Mouse (Mus musculus) kidney, adult 9 months (tissue): ENCODE data around the gene Setd5.

ENCODE experiments used
- DNase-seq: peaks from one replicate; pipeline ENCODE4 v3.0.0; 2022

Gene Setd5

DNA sequence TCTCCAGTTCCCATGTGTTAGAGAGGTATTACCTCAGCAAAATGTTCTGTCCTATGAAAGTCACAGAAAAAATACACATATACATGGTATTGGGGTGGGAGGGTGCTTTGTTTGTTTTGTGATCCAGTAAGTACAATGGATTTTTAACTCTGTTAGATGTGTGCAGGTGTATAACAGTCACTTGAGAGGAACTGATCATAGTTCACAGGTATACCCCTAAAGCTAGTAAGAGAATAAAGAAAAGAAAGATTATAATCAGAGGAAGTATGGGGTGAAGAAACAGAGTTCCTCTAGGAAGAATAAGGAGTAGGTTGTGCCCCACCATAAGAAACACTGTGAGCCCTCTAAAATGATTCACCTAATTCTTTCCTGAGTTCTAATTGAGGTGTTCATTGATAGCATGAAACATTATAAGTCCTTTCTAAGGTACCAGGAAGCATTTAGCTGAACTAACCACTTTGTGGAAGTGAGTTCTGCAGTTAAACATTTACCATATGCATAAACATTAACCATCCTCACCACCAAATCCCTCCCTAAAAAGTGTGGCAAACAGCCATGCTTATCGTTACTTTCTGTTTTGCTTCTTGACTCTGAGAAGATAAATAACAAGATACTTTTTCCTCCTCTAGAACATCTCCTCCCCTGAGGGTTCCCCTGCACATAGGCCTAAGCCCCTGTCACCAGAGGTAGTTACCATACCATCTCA, 64.4 kb downstream of the Setd5 start:
- DNase-seq, result peak; percentile 86

DNA sequence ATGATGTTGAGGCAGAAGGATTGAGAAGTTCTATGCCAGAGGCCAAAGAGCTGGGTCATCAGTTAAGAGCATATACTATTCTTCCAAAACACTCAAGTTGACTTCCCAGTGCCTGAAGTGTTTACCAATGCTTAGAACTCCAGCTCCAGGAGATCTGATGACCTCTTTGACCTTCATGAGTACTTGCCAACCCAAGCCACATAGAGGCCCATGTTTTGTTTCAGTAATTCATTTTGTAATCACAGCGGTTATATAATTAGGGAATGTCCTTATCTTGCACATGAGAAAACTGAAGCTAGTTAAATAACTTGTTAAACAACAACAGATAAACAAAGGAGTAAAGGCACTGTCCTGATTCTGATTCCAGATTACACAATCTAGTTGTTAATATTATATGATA, 67.6 kb downstream of the Setd5 start:
- DNase-seq, result peak; percentile 69

GRCm38 (mm10) chr6:113145249-113145648, 68.1 kb downstream of the Setd5 start:
- no peak for DNase-seq

DNA sequence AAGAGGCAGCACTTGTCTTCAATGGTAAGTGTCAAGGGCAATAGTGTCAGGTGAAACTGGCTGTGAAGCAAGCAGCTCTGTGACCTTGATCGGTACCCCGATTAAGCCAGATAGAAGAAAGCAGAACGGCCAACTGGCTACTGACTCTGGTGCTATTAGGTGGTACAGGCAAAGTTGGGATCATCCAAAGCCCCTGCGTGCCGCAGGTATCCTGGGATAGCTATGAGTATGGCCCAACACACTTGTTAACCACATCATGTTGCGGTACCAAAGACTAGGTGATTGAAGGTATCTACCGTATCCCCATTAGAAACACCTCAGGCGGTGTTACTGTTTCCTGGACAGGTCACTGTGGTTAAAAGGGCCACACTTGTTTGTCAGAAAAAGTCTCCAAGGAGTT, 76.9 kb downstream of the Setd5 start:
- DNase-seq, result no peak

- no peak for DNase-seq
These were observed 77.7 kb downstream of the Setd5 start for GRCm38 (mm10) chr6:113154886-113155285.

GRCm38 (mm10) chr6:113156064-113156463, 78.9 kb downstream of the Setd5 start:
- DNase-seq, result no peak

DNA sequence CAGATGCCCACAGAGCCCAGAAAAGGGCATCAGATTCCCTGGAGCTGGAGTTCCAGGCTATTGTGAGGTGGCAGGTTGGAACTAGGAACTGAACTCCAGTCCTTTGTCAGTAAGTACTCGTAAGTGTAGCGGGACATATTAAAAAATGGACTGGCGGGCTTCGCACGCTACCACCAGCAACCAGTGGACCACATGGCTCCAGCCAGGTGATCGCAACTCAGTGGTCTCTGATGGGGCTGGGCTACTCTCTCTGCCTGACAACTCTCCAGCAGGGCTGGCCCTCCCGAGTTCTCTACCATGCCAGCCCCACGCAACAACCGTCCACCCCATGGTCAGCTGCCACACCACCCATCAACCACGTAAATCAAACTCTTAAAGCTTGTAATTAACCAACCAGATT, 82.9 kb downstream of the Setd5 start:
- DNase-seq, result no peak

DNA sequence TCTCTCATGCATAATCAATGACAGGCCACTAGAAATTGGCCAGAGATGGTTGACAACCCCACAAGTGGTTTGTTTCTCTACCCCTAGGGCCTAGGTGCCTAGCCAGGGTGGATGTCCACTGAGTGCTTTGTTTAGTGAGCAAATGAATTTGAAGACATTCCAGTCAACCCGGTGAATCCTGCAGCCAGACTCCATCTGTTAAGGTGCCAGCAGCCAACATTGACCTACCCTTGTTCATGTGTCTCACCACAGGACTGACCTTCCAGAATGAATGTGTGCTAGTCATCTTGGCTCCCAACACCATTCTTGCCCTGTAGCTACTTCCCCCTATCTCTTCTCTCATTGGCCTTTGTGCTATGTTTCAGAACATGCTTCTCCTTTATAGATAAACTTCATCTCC, 84.8 kb downstream of the Setd5 start:
- DNase-seq, result no peak

DNA sequence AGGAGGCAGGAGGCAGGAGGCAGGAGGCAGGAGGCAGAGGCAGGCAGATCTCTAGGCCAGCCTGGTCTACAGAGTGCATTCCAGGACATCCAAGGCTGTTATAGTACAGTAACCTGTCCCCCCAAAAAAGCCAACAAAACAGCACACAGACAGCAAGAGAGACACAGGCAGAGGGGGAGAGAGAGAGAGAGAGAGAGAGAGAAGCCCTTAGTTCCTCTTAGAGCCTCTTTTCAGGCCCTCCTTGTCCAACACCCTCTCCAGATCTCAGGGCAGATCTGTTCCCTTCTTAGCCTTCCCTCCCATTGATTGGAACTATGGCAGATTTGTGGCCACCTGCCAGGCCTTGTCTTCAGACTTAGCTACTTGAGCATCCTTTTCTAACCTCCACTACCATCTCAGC, 86.3 kb downstream of the Setd5 start:
- no peak for DNase-seq

DNA sequence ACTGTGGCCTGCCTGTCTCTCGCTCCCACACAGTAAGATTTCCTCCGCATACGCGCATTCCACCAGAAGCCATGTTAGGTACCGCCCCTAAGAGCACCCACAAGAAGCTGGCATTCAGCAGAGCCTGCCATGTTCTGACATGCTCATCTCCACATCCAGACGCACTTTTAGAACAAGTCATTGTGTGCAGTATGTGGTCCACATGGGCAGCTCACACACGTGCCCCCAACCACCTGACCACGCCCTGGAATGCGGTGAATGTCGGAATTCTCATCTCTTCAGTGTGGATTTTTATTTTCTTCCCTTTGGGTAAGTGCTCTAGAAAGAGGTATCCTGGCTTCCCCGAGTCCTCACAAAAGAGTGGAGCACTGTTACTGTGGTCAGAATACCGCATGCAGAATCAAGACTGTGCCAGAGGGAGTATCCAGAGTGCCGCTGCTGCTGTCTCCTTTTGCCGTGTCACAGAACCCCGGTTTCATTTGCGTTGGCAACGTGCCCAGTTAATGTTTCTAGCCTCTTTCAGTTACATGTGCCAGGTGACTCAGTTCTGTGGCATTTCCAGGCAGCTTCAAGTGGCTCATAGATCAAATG, 89.6 kb downstream of the Setd5 start:
- DNase-seq, result peak; percentile 74

GRCm38 (mm10) chr6:113168316-113168975, 91.3 kb downstream of the Setd5 start:
- DNase-seq, result no peak

DNA sequence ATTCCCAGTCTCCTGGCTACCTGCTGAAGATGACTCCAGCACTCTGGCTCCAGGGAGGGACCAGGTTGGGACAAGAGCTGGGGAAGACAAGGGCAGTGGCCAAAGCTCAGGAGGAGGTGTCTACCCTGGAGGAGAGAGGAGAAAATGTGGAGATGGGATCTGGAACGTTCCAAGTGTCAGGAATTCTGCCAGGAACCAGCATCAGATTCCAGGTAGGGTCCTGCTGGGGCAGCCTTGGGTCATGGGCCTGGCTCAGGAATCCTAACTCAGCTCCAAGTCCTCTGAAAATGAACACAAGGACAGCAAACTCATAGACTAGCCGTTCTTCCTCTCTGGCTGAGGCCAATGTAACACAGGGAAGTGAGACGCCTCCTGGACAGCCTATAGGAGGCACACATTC, 92.7 kb downstream of the Setd5 start:
- DNase-seq, result no peak

DNA sequence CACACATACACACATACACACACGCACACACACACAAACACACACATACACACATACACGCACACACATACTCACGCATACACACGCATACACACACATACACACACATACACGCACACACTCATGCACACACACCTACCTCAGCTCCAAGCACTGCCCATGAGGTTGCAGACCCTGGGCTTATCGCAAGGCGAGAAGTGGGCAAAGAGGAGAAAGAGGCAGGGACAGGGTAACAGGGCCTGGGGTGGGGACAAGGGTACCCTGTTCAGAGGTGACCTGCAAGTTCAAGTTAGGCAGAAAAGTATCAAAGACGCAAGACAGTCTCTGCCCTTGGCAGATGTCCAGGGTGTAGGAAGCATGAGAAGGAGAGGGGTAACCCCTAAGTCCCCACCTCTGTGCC, 93.5 kb downstream of the Setd5 start:
- DNase-seq, result no peak

DNA sequence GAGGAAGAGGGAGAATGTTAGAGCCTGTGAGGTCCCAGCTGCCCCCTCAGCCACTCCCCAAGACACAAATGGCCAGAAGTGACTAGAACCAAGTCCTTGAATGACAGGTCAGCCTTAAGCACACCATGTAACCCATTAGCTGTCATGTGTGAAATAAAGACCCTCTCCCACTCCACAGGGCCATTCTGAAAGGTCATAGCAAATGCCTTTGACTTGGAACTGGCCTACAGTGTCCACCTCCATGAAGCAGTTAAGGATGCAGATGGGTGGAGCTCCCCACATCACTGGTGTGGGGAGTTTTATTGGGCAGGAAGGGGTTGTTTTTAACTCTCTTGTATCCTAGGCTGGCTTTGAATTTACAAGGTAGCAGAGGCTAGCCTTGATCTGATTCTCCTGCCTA, 94.8 kb downstream of the Setd5 start:
- no peak for DNase-seq

DNA sequence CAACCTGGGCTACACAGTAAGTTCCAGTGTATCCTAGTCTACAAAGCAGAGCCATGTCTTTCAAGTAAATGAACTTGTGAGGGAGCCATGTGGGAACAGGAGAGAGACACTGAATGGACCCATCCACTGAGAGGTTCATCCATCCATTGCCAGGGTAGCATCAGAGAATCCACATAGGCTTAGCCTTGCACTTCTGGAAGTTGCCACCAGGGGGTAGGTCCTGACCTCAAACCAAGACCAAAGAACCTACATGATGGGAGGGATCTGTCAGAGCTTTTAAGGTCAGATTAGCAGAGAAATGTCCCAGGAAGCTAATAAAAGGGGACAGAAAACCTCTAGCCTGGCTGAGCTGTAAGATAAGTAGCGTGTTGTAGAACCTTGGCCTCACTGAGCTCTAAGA, 95.4 kb downstream of the Setd5 start:
- peak; percentile 66 for DNase-seq

DNA sequence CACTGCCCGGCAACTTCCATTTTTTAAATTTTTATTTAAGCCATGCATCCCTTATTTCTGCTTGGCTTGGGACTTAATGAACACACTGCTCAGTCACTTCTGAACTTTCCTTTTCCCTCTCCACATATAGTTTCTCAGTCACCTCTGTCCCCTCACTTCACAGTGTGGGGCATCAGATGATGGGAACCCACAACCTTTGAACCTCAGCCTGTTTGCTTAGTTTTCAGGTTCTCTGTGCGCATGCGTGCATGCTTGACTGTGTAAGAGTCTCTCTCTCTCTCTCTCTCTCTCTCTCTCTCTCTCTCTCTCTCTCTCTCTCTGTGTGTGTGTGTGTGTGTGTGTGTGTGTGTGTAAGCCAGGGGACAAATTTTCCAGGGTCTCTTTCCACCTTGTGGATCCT, 98.3 kb downstream of the Setd5 start:
- DNase-seq, result no peak

DNA sequence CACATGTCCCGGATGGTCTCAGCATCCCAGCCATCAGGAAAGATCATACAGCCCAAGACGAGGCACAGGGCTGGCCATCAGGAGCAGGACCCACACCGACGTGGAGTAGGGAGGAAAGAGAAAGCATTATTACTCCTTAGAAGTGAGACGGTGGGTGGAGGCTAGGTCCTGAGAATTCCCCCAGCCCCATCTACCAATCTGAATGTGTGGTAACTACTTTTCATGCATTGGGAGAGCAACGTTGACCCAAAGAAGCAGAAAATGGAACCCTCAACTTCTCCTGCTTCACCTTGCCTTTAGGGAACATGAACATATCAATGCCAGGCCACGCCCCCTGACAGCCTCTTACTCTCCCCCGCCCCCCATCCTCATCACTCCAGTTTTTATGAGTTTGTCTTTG, 99.4 kb downstream of the Setd5 start:
- no peak for DNase-seq

DNA sequence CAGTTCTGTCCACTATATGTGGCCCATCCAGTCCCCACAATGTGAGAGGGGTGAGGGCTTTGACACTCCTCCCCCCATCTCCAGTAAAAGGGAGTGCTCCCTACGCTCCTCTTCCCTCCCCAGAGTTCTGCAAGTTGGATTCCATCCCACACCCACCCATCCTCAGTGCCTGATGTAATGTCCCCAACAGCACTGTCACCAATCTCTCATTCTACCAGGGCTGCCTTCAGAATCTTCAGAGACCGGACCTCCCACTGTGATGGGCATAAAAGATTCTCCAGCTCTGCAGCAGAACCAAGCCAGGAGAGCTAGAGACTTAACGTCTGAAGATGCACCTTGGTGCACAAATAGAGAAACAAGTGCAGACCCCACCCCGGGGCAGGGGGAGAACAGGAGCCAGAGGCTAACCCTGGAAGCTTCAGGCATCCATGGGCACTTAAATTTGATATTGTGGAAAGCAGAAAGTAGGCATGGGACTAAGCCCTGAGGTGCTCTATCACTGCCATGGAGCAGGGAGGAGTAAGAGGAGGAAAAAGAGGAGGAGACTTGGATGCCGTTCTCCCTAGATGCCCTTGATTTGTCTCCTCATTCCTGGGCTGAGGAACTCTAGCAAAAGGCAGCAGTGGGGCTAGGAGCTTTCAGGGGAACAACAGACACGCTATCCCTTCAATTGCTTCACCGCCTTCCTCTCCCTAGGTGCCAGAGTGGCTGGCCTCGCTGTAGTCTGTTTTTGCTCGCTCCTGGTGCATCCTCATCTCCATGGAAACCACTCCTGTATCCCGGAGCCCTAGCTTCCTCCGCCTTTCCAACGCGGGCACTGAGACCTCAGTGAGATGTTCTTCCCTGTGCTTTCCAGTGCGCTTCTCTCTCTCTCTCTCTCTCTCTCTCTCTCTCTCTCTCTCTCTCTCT, 101.4 kb downstream of the Setd5 start:
- DNase-seq, result no peak

- DNase-seq, result no peak
These were observed 102.1 kb downstream of the Setd5 start for GRCm38 (mm10) chr6:113179195-113179733.

DNA sequence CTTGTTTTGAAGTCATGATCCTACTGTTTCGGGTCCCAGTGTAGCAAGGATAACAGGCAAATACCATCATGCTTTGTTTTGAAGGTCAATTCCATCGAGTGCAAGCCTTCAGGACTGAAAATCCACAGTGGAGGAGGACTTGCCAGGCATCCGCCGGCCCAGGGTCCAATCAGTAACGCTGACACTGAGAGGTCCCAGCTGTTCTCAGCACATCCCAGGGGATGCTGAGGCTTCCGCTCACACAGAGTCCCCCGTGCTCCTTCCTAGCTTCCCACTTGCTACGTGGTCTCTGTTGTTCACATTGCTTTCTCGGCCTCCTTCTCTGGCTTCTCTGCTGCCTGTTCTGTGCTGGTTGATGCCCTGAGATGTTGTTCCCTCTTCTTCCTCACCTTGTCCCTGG, 107.0 kb downstream of the Setd5 start:
- peak; percentile 26 for DNase-seq

GRCm38 (mm10) chr6:113184866-113185525, 107.8 kb downstream of the Setd5 start:
- no peak for DNase-seq

DNA sequence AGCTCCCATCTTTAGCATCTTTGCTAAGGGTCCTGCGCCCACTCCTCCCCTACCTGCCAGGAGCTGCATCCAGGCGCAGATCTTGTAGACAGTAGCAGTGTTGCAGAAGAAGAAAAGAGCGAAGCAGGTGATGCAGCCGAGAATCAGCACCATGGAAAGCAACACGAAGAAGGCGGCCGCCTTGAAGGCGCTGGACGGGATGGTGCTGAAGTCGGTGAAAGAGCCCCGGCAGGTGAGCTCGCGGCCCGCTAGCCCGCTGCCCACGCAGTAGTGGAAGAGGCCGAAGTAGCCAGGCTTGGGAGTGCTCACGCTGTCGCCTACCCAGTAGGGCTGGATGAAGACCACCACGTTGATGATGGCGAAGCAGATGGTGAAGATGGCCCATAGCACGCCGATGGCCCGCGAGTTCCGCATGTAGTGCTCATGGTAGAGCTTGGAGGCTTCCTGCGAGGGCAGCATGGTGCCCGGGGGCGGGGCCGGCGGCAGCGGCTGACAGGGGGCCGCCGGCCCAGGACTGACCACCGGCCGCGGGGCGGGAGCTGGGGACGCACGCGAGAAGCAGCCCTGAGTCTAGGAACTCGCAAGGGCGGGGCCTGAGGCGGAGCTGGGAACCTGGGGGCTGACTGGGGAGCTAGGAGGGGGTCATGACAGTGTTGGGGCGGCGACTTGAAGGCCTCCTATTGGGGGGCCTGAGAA, 116.7 kb downstream of the Setd5 start:
- peak; percentile 33 for DNase-seq
